Mouse (Mus musculus) intestine, embryonic 14.5 days (tissue): ENCODE data around the gene Gfi1b. TPM values are rescaled to one million over a fixed set of nuclear protein-coding genes. Genes with fewer than 3 reads are reported as not detected.

ENCODE experiments used
- ATAC-seq: fragments of 200-750 bp; cut with Nextera tagmentation; replicated peaks from 2 replicates; pipeline ENCODE4 v1.8.0; 2017; ENCODE audit warnings: low read depth, moderate number of reproducible peaks, moderate TSS enrichment, moderate library complexity; ENCODE audit not compliant: low FRiP score, low TSS enrichment
- DNase-seq: peaks from one replicate; pipeline ENCODE4 v3.0.0-alpha.2; 2018; ENCODE audit warnings: low spot score
- H3K27ac ChIP-seq: fragments of 300-500 bp; sonication (generic); 2 replicates; pipeline ENCODE4 v1.5.1; 2014; ENCODE audit warnings: low read depth, mild to moderate bottlenecking, control low read depth
- H3K27me3 ChIP-seq: fragments of 300-500 bp; sonication (generic); replicated peaks from 2 replicates; pipeline ENCODE4 v1.6.1; 2014; ENCODE audit warnings: low read length, control low read depth; ENCODE audit not compliant: control insufficient read depth, insufficient read depth
- H3K36me3 ChIP-seq: fragments of 300-500 bp; sonication (generic); 2 replicates; pipeline ENCODE4 v1.6.1; 2014; ENCODE audit warnings: low read length, control low read depth; ENCODE audit not compliant: control insufficient read depth, insufficient read depth
- H3K4me1 ChIP-seq: fragments of 300-500 bp; sonication (generic); replicated peaks from 2 replicates; pipeline ENCODE4 v1.6.1; 2014; ENCODE audit warnings: low read length, control low read depth, mixed read lengths; ENCODE audit not compliant: control insufficient read depth, insufficient read depth
- H3K4me2 ChIP-seq: fragments of 300-500 bp; sonication (generic); 2 replicates; pipeline ENCODE4 v1.6.1; 2014; ENCODE audit warnings: low read length
- H3K4me3 ChIP-seq: fragments of 300-500 bp; sonication (generic); 2 replicates; pipeline ENCODE4 v1.5.1; 2014; ENCODE audit warnings: low read depth, low read length, control low read depth, mixed read lengths
- H3K9ac ChIP-seq: fragments of 300-500 bp; sonication (generic); 2 replicates; pipeline ENCODE4 v1.6.1; 2014; ENCODE audit warnings: mild to moderate bottlenecking, low read length
- H3K9me3 ChIP-seq: fragments of 300-500 bp; sonication (generic); 2 replicates; pipeline ENCODE4 v1.6.1; 2016; ENCODE audit warnings: low read length, control low read depth; ENCODE audit not compliant: control insufficient read depth
- WGBS: fragments of 180-500 bp; shearing (Covaris S2); extraction: QIAGEN DNeasy Blood & Tissue Kit; methylation state at CpG from one replicate; pipeline ENCODE4 v1.1.7; 2014; 5-methylcytosine and 5-hydroxymethylcytosine counted together
- polyA plus RNA-seq: library from polyadenylated mRNA; unstranded; fragments of >200 nt; fragmentation: Nextera tagmentation; extraction: Ambion mirVana; gene quantifications from 2 replicates; pipeline ENCODE4 v1.2.1, GENCODE M21; 2014

The Gfi1b gene
- polyA plus RNA-seq, 1 experiment from 2014 or later = not detected

GRCm38 (mm10) chr2:28585043-28585571, 36.7 kb downstream of the Gfi1b start:
- DNase-seq (peak; percentile 83), ATAC-seq (0 out of 2 replicates have a peak, but pooled peaks have one; percentile 11)
- Histone ChIP-seq H3K9ac (no peak overlapping the region), H3K36me3 (peaks cover 8% of the 10 kb centered on the region), H3K4me3 (no peak overlapping the region), H3K4me2 (no peak overlapping the region), H3K4me1 (peaks cover 7% of the 10 kb centered on the region), H3K27ac (no peak overlapping the region), H3K9me3 (no peaks in the 10 kb centered on the region), H3K27me3 (no peaks in the 10 kb centered on the region)
- 18% methylated on average over 6 of the region's 6 CpGs for WGBS

GRCm38 (mm10) chr2:28583651-28584050, 38.1 kb downstream of the Gfi1b start, which contains the start of gene Gtf3c5:
Gtf3c5 (minus strand) TSS chr2:28583751.
- Histone ChIP-seq H3K36me3 (peaks cover 21% of the 10 kb centered on the region), H3K4me2 (peak within 1 kb of the TSS; percentile 68), H3K27me3 (no peaks in the 10 kb centered on the region), H3K4me1 (peaks cover 7% of the 10 kb centered on the region), H3K4me3 (peak within 1 kb of the TSS; percentile 85), H3K27ac (peak within 1 kb of the TSS; percentile 80), H3K9ac (peak within 1 kb of the TSS; percentile 81), H3K9me3 (no peaks in the 10 kb centered on the region)
- no peak for DNase-seq
- WGBS = 73% methylated on average over 9 of the region's 9 CpGs
- ATAC-seq = no peak

- peak; percentile 98 for DNase-seq
- Histone ChIP-seq H3K27ac (peak overlapping the region; percentile 80), H3K4me1 (peaks cover 7% of the 10 kb centered on the region), H3K27me3 (no peaks in the 10 kb centered on the region), H3K36me3 (peaks cover 30% of the 10 kb centered on the region), H3K4me3 (peak overlapping the region; percentile 85), H3K9ac (peak overlapping the region; percentile 81), H3K9me3 (no peaks in the 10 kb centered on the region), H3K4me2 (peak overlapping the region; percentile 68)
- peak; percentile 90 for ATAC-seq
- under 1% methylated on average over 56 of the region's 56 CpGs for WGBS
Observed at GRCm38 (mm10) chr2:28582647-28583353, 39.0 kb downstream of the Gfi1b start.

- no peak overlapping the region for H3K4me3 ChIP-seq
- ATAC-seq (no peak), DNase-seq (no peak)
- H3K9me3 ChIP-seq = no peaks in the 10 kb centered on the region
- 68% methylated on average over 5 of the region's 5 CpGs for WGBS
- H3K36me3 ChIP-seq = peaks cover 69% of the 10 kb centered on the region
- peaks cover 7% of the 10 kb centered on the region for H3K4me1 ChIP-seq
- no peaks in the 10 kb centered on the region for H3K27me3 ChIP-seq
- no peak overlapping the region for H3K4me2 ChIP-seq
- no peak overlapping the region for H3K27ac ChIP-seq
- no peak overlapping the region for H3K9ac ChIP-seq
Observed at GRCm38 (mm10) chr2:28578003-28578402, 43.8 kb downstream of the Gfi1b start.

- no peak overlapping the region for H3K9ac ChIP-seq
- DNase-seq (no peak), ATAC-seq (no peak)
- H3K36me3 ChIP-seq = peaks cover 80% of the 10 kb centered on the region
- no peaks in the 10 kb centered on the region for H3K27me3 ChIP-seq
- whole genome bisulfite sequencing = 91% methylated on average over 3 of the region's 3 CpGs
- no peak overlapping the region for H3K4me3 ChIP-seq
- H3K9me3 ChIP-seq = no peaks in the 10 kb centered on the region
- no peak overlapping the region for H3K27ac ChIP-seq
- peaks cover 2% of the 10 kb centered on the region for H3K4me1 ChIP-seq
- H3K4me2 ChIP-seq = no peak overlapping the region
Observed at GRCm38 (mm10) chr2:28576815-28577214, 45.0 kb downstream of the Gfi1b start.

- Histone ChIP-seq H3K4me2 (no peak overlapping the region), H3K4me1 (no peaks in the 10 kb centered on the region), H3K9ac (no peak overlapping the region), H3K27me3 (no peaks in the 10 kb centered on the region), H3K36me3 (peaks cover 89% of the 10 kb centered on the region), H3K4me3 (no peak overlapping the region), H3K9me3 (no peaks in the 10 kb centered on the region), H3K27ac (no peak overlapping the region)
- 93% methylated on average over 4 of the region's 4 CpGs for WGBS
- ATAC-seq = no peak
- DNase-seq = no peak
Observed at GRCm38 (mm10) chr2:28575341-28575740, 46.4 kb downstream of the Gfi1b start.

- peaks cover 96% of the 10 kb centered on the region for H3K36me3 ChIP-seq
- no peaks in the 10 kb centered on the region for H3K9me3 ChIP-seq
- no peaks in the 10 kb centered on the region for H3K27me3 ChIP-seq
- H3K4me1 ChIP-seq = no peaks in the 10 kb centered on the region
- WGBS = 78% methylated on average over 3 of the region's 3 CpGs
- no peak for DNase-seq
- no peak overlapping the region for H3K4me3 ChIP-seq
- H3K4me2 ChIP-seq = no peak overlapping the region
- ATAC-seq = no peak
- H3K27ac ChIP-seq = no peak overlapping the region
- no peak overlapping the region for H3K9ac ChIP-seq
Observed at GRCm38 (mm10) chr2:28569903-28570302, 51.9 kb downstream of the Gfi1b start.

- H3K4me1 ChIP-seq = no peaks in the 10 kb centered on the region
- no peak overlapping the region for H3K27ac ChIP-seq
- no peak overlapping the region for H3K4me2 ChIP-seq
- DNase-seq (no peak), ATAC-seq (no peak)
- WGBS = 73% methylated on average over 5 of the region's 5 CpGs
- H3K4me3 ChIP-seq = no peak overlapping the region
- no peaks in the 10 kb centered on the region for H3K9me3 ChIP-seq
- H3K27me3 ChIP-seq = no peaks in the 10 kb centered on the region
- H3K9ac ChIP-seq = no peak overlapping the region
- H3K36me3 ChIP-seq = peaks cover 65% of the 10 kb centered on the region
Observed at GRCm38 (mm10) chr2:28566545-28566944, 55.2 kb downstream of the Gfi1b start.

- H3K4me1 ChIP-seq = no peaks in the 10 kb centered on the region
- no peak overlapping the region for H3K4me3 ChIP-seq
- DNase-seq (no peak), ATAC-seq (0 out of 2 replicates have a peak, but pooled peaks have one; percentile 37)
- H3K9me3 ChIP-seq = no peaks in the 10 kb centered on the region
- H3K4me2 ChIP-seq = no peak overlapping the region
- no peak overlapping the region for H3K9ac ChIP-seq
- 89% methylated on average over 4 of the region's 4 CpGs for WGBS
- H3K27ac ChIP-seq = no peak overlapping the region
- no peaks in the 10 kb centered on the region for H3K27me3 ChIP-seq
- peaks cover 43% of the 10 kb centered on the region for H3K36me3 ChIP-seq
Observed at GRCm38 (mm10) chr2:28564380-28564779, 57.4 kb downstream of the Gfi1b start.
